Mouse (Mus musculus): ENCODE measurements around the gene Orm3. TPM values are rescaled to one million over a fixed set of nuclear protein-coding genes. Genes with fewer than 3 reads are reported as not detected.

Orm3 gene
- polyA plus RNA-seq (2012; rRNA removed), result not detected in 2 replicates

DNA sequence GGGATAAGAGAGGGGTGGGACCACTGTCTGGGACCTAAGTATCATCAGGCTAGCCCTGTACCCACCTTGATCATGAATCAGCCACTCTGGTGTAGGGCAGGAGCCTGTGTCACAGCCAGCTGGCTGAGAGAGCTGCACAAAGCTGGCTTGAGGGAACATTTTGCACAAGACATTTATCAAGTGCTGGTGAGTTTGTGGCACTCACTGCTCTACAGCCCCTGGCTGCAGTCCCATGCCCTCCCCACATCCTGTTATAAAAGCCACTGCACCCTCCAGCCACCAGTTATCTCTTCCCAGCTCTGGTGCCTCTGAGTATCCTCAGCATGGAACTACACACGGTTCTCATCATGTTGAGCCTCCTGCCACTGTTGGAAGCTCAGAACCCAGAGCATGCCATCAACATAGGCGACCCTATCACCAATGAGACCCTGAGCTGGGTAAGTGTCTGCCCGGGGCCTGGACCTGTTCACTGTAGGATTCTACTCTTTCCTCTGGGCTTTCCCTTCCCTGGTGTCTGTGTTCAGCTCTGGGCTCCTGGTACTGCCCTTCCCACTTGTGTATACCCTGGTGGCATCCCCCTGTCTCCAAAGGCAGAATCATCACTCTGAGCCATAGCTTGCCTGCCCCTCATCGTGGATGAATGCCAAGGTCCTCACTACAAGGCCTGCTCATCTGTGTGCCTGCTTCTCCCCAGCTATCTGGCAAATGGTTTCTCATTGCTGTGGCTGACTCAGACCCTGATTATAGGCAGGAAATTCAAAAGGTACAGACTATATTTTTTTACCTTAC is at the start of gene Orm3:
TSS of gene Orm3 (plus strand) at position 286 of the 789 bp plus-strand sequence.
- H3K4me1 ChIP-seq (ENCODE audit: control insufficient read depth, insufficient read depth, low read length), result no peaks in the 10 kb centered on the region
- no peak for TF ChIP-seq POLR2A (IDR thresholded peaks at IDR 0.05; ENCODE audit: control insufficient read depth, low read depth, low read length)
- no peak for TF ChIP-seq CTCF (IDR thresholded peaks at IDR 0.05; ENCODE audit: control insufficient read depth, insufficient read depth, insufficient replicate concordance, low read depth, low read length)
- no peak within 1 kb of the TSS for H3K27ac ChIP-seq (ENCODE audit: control insufficient read depth, insufficient read depth, low read depth, low read length)
- H3K36me3 ChIP-seq (ENCODE audit: control insufficient read depth, insufficient read depth, low read length), result no peaks in the 10 kb centered on the region
- no peak within 1 kb of the TSS for H3K4me3 ChIP-seq (ENCODE audit: control insufficient read depth, low read depth, low read length)
- H3K27me3 ChIP-seq (ENCODE audit: control insufficient read depth, insufficient read depth, low read length), result no peaks in the 10 kb centered on the region

DNA sequence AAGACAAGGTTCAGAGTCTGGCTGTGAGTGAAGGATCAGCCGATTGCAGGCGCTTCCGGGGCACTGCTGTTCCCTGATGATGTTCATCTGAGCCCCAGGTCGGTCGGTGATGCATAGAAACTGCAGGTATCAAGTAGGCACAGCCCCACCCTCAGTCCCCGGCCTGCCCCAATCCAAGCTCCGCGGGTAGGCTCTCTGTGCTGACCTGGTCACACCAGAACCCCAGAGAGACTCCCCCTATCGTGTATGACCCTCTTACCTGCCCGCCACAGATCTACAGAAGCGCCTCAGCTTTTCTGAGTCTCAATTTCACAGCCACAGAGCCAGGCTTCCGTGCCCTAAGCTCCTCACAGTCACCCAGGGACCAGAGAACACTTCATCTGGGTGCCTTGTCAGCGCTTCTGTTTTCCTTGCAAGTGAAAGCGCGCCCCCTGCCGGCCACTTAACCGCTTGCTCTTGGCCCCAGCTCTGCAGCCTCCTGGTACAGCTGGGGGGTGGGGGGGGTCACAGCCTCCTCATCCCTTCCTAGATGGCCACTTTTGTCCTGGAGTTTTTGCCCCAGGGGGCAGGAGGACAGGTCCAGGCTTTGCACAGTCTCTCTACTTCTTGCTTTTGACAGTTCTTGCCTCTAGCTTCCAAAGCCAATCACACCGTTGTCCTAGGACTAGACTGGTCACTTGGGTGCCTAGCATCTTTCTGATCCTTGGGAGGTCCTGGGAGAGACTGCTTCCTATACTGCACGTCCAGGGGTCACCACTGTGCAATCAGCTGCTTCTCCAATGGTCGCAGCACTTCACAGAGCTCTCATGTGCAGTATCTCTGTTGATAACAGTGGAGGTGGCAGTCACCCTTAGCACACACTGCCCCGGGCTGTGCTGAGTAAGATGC is 48.5 kb upstream of the Orm3 start:
- Histone ChIP-seq H3K27ac (ENCODE audit: control insufficient read depth, insufficient read depth, low read depth, low read length) (no peak overlapping the region), H3K4me3 (ENCODE audit: control insufficient read depth, low read depth, low read length) (no peak overlapping the region), H3K36me3 (ENCODE audit: control insufficient read depth, insufficient read depth, low read length) (no peaks in the 10 kb centered on the region), H3K4me1 (ENCODE audit: control insufficient read depth, insufficient read depth, low read length) (no peaks in the 10 kb centered on the region), H3K27me3 (ENCODE audit: control insufficient read depth, insufficient read depth, low read length) (no peaks in the 10 kb centered on the region)
- TF ChIP-seq CTCF (IDR thresholded peaks at IDR 0.05; ENCODE audit: control insufficient read depth, insufficient read depth, insufficient replicate concordance, low read depth, low read length) (peak; percentile 70), POLR2A (IDR thresholded peaks at IDR 0.05; ENCODE audit: control insufficient read depth, low read depth, low read length) (no peak)

DNA sequence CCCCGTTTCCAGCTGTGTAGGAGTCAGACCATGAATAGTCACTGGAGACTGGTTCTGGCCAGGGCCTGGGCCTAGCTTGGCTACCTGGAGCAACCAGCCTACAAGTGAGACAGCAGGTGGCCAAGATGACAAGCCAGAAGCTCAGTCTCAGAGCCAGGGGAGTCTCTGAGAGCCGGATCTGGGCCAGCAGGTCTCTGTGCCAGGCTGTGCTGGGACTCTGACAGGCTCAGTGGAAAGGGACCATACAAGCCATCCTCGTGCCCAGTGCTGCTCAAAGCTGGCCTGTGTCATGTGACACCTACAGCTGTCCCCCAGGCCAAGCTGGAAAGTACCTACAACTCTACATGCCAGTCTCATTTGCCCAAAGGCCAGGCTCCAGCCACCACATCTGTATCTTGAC is 47.6 kb upstream of the Orm3 start:
- H3K36me3 ChIP-seq (ENCODE audit: control insufficient read depth, insufficient read depth, low read length), result no peaks in the 10 kb centered on the region
- TF ChIP-seq CTCF (IDR thresholded peaks at IDR 0.05; ENCODE audit: control insufficient read depth, insufficient read depth, insufficient replicate concordance, low read depth, low read length), result no peak
- TF ChIP-seq POLR2A (IDR thresholded peaks at IDR 0.05; ENCODE audit: control insufficient read depth, low read depth, low read length), result no peak

DNA sequence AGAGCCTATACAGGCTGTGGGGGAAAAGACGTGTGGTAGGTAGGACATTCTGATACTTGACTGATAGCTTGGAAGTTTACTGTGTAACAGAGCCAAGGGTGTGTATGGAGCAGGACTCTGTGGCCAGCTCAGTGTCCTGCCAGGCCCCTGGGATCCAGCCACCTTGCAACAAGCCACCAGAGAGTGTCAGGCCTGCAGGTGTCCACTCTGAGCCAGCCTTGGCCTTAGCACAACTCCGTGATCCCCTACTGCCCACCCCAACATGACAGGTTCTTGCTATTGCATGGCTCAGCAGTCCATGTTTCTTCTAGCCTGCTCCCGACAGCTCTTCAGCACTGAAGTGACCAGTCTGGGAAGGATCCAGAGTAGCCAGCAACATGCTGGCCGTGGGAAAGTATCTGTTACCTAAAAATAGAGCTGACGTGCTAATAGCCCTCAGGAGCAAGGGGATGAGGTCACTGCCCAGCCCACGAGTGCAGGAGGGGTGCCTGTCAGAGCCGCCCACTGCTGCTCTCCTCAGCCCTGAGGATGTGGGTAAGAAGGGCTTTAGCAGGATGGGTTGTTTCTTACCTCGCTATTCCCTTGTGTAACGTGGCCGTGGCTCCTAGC is 45.6 kb upstream of the Orm3 start:
- Histone ChIP-seq H3K4me3 (ENCODE audit: control insufficient read depth, low read depth, low read length) (no peak overlapping the region), H3K27me3 (ENCODE audit: control insufficient read depth, insufficient read depth, low read length) (no peaks in the 10 kb centered on the region), H3K4me1 (ENCODE audit: control insufficient read depth, insufficient read depth, low read length) (no peaks in the 10 kb centered on the region), H3K36me3 (ENCODE audit: control insufficient read depth, insufficient read depth, low read length) (no peaks in the 10 kb centered on the region), H3K27ac (ENCODE audit: control insufficient read depth, insufficient read depth, low read depth, low read length) (no peak overlapping the region)
- no peak for TF ChIP-seq CTCF (IDR thresholded peaks at IDR 0.05; ENCODE audit: control insufficient read depth, insufficient read depth, insufficient replicate concordance, low read depth, low read length)
- no peak for TF ChIP-seq POLR2A (IDR thresholded peaks at IDR 0.05; ENCODE audit: control insufficient read depth, low read depth, low read length)

More for the DNA sequence above, 47.6 kb upstream of the Orm3 start:
- Histone ChIP-seq H3K4me1 (ENCODE audit: control insufficient read depth, insufficient read depth, low read length) (no peaks in the 10 kb centered on the region), H3K27ac (ENCODE audit: control insufficient read depth, insufficient read depth, low read depth, low read length) (no peak overlapping the region), H3K4me3 (ENCODE audit: control insufficient read depth, low read depth, low read length) (no peak overlapping the region), H3K27me3 (ENCODE audit: control insufficient read depth, insufficient read depth, low read length) (no peaks in the 10 kb centered on the region)

DNA sequence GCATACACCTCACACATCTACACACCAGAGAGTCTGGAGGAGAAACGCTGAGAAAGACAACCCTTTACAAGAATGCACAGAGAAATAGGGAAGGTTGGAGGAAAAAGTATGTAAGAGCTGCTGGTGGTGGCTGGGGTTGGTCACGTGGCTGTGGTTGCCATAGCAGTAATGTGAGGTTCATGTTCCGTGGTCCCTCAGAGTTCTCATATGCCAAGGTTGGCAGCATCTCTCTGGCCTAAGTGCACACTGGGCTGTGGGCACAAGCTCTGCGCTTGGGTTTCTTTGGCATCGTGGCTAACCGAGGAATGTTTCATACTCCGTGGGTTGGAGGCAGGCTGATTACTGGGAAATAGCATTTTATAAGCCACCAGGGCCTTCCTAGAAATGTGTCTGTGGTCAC is 44.5 kb upstream of the Orm3 start:
- no peaks in the 10 kb centered on the region for H3K4me1 ChIP-seq (ENCODE audit: control insufficient read depth, insufficient read depth, low read length)
- no peaks in the 10 kb centered on the region for H3K36me3 ChIP-seq (ENCODE audit: control insufficient read depth, insufficient read depth, low read length)
- no peaks in the 10 kb centered on the region for H3K27me3 ChIP-seq (ENCODE audit: control insufficient read depth, insufficient read depth, low read length)
- no peak overlapping the region for H3K27ac ChIP-seq (ENCODE audit: control insufficient read depth, insufficient read depth, low read depth, low read length)
- TF ChIP-seq CTCF (IDR thresholded peaks at IDR 0.05; ENCODE audit: control insufficient read depth, insufficient read depth, insufficient replicate concordance, low read depth, low read length), result no peak
- TF ChIP-seq POLR2A (IDR thresholded peaks at IDR 0.05; ENCODE audit: control insufficient read depth, low read depth, low read length), result no peak
- H3K4me3 ChIP-seq (ENCODE audit: control insufficient read depth, low read depth, low read length), result no peak overlapping the region

DNA sequence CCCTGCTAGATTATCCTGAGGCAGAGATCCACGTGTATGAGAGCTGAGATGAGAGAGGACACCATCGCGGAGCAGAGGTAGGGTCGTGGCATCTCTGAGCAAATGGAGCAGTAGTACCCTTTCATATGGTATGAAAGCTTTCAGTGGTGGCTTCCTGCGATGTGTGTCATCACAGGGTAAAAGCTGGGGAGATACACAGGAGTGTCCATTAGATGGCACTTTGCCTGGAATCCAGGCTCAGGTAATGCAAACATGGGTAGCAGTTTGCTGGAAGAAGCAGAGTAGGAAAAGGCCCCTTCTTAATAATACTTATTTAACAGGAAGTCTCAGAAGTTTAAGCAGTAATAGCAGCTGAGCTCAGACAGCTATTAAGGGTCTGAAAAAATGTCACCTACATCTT is 41.9 kb upstream of the Orm3 start:
- H3K4me3 ChIP-seq (ENCODE audit: control insufficient read depth, low read depth, low read length), result no peak overlapping the region
- no peaks in the 10 kb centered on the region for H3K4me1 ChIP-seq (ENCODE audit: control insufficient read depth, insufficient read depth, low read length)
- no peak for TF ChIP-seq POLR2A (IDR thresholded peaks at IDR 0.05; ENCODE audit: control insufficient read depth, low read depth, low read length)
- TF ChIP-seq CTCF (IDR thresholded peaks at IDR 0.05; ENCODE audit: control insufficient read depth, insufficient read depth, insufficient replicate concordance, low read depth, low read length), result no peak
- H3K27ac ChIP-seq (ENCODE audit: control insufficient read depth, insufficient read depth, low read depth, low read length), result no peak overlapping the region
- H3K36me3 ChIP-seq (ENCODE audit: control insufficient read depth, insufficient read depth, low read length), result no peaks in the 10 kb centered on the region
- no peaks in the 10 kb centered on the region for H3K27me3 ChIP-seq (ENCODE audit: control insufficient read depth, insufficient read depth, low read length)

Data from testis, adult 2 months (tissue).